Mouse (Mus musculus) embryonic facial prominence, embryonic 14.5 days (tissue): ENCODE results near the gene Fam222a. TPM values are rescaled to one million over a fixed set of nuclear protein-coding genes. Genes with fewer than 3 reads are reported as not detected.

Source experiments
- ATAC-seq: fragments of 200-750 bp; cut with Nextera tagmentation; 2 replicates; pipeline ENCODE4 v1.8.0; 2017; ENCODE audit warnings: low read depth, moderate number of reproducible peaks, moderate TSS enrichment
- DNase-seq: peaks from one replicate; pipeline ENCODE4 v3.0.0-alpha.2; 2015; ENCODE audit warnings: low spot score
- H3K27ac ChIP-seq: fragments of 300-500 bp; sonication (generic); replicated peaks from 2 replicates; pipeline ENCODE4 v1.5.1; 2014; ENCODE audit warnings: low read depth, mild to moderate bottlenecking, low read length, moderate library complexity
- H3K27me3 ChIP-seq: fragments of 300-500 bp; sonication (generic); replicated peaks from 2 replicates; pipeline ENCODE4 v1.6.1; 2014; ENCODE audit warnings: low read length; ENCODE audit not compliant: control insufficient read depth, insufficient read depth
- H3K36me3 ChIP-seq: fragments of 300-500 bp; sonication (generic); 2 replicates; pipeline ENCODE4 v1.6.1; 2014; ENCODE audit warnings: low read length, mixed read lengths; ENCODE audit not compliant: control insufficient read depth, insufficient read depth
- H3K4me1 ChIP-seq: fragments of 300-500 bp; sonication (generic); 2 replicates; pipeline ENCODE4 v1.6.1; 2014; ENCODE audit warnings: antibody characterized with exemption, low read length; ENCODE audit not compliant: control insufficient read depth, insufficient read depth
- H3K4me2 ChIP-seq: fragments of 300-500 bp; sonication (generic); 2 replicates; pipeline ENCODE4 v1.6.1; 2014; ENCODE audit warnings: low read depth, mild to moderate bottlenecking, low read length, moderate library complexity, mixed read lengths
- H3K4me3 ChIP-seq: fragments of 300-500 bp; sonication (generic); 2 replicates; pipeline ENCODE4 v1.5.1; 2014; ENCODE audit warnings: low read depth, mild to moderate bottlenecking, low read length
- H3K9ac ChIP-seq: fragments of 300-500 bp; sonication (generic); 2 replicates; pipeline ENCODE4 v1.6.1; 2014; ENCODE audit warnings: low read depth, mild to moderate bottlenecking, low read length, moderate library complexity, mixed read lengths
- H3K9me3 ChIP-seq: fragments of 300-500 bp; sonication (generic); 2 replicates; pipeline ENCODE4 v1.6.1; 2016; ENCODE audit warnings: low read length; ENCODE audit not compliant: control insufficient read depth
- WGBS: fragments of 180-500 bp; shearing (Covaris S2); extraction: QIAGEN DNeasy Blood & Tissue Kit; methylation state at CpG from one replicate; pipeline ENCODE4 v1.1.7; 2014; 5-methylcytosine and 5-hydroxymethylcytosine counted together
- polyA plus RNA-seq: library from polyadenylated mRNA; unstranded; fragments of >200 nt; fragmentation: Nextera tagmentation; extraction: Ambion mirVana; gene quantifications from 2 replicates; pipeline ENCODE4 v1.2.1, GENCODE M21; 2014

The Fam222a gene
- polyA plus RNA-seq, 1 experiment from 2014 or later = 1.4 TPM

GRCm38 (mm10) chr5:114638769-114639644, 71.2 kb downstream of the Fam222a start:
- no peak overlapping the region for H3K27ac ChIP-seq

GRCm38 (mm10) chr5:114639645-114639957, 71.8 kb downstream of the Fam222a start:
- peak; percentile 66 for ATAC-seq
- Histone ChIP-seq H3K36me3 (no peaks in the 10 kb centered on the region), H3K27me3 (no peaks in the 10 kb centered on the region), H3K9me3 (no peaks in the 10 kb centered on the region), H3K4me3 (no peak overlapping the region; the same call in 1 of the 2 replicates), H3K4me2 (peak overlapping the region; percentile 39), H3K27ac (no peak overlapping the region), H3K9ac (no peak overlapping the region), H3K4me1 (peaks cover 4% of the 10 kb centered on the region; the same call in 1 of the 2 replicates)
- no peak for DNase-seq
- whole genome bisulfite sequencing = 10% methylated on average over 7 of the region's 7 CpGs

More at GRCm38 (mm10) chr5:114638769-114639644, 71.2 kb downstream of the Fam222a start:
- Histone ChIP-seq H3K4me3 (no peak overlapping the region; the same call in 1 of the 2 replicates), H3K36me3 (no peaks in the 10 kb centered on the region), H3K4me1 (peaks cover 4% of the 10 kb centered on the region; the same call in 1 of the 2 replicates), H3K4me2 (peak overlapping the region; percentile 39), H3K27me3 (no peaks in the 10 kb centered on the region), H3K9ac (peak overlapping the region; percentile 5; the same call in 1 of the 2 replicates), H3K9me3 (no peaks in the 10 kb centered on the region)
- peak; percentile 90 for DNase-seq
- peak; percentile 90 for ATAC-seq
- WGBS = 14% methylated on average over 22 of the region's 22 CpGs

GRCm38 (mm10) chr5:114640809-114641208, 73.0 kb downstream of the Fam222a start:
- no peak overlapping the region for H3K4me2 ChIP-seq
- DNase-seq = no peak
- WGBS = 82% methylated on average over 10 of the region's 10 CpGs
- ATAC-seq = no peak
- H3K36me3 ChIP-seq = no peaks in the 10 kb centered on the region
- peaks cover 4% of the 10 kb centered on the region for H3K4me1 ChIP-seq
- H3K4me3 ChIP-seq = no peak overlapping the region
- no peak overlapping the region for H3K9ac ChIP-seq
- no peaks in the 10 kb centered on the region for H3K9me3 ChIP-seq
- no peaks in the 10 kb centered on the region for H3K27me3 ChIP-seq
- no peak overlapping the region for H3K27ac ChIP-seq

GRCm38 (mm10) chr5:114644918-114645317, 77.1 kb downstream of the Fam222a start:
- peaks cover 27% of the 10 kb centered on the region for H3K4me1 ChIP-seq
- no peaks in the 10 kb centered on the region for H3K36me3 ChIP-seq
- WGBS = 32% methylated on average over 5 of the region's 6 CpGs
- H3K9ac ChIP-seq = no peak overlapping the region
- no peaks in the 10 kb centered on the region for H3K9me3 ChIP-seq
- H3K27ac ChIP-seq = no peak overlapping the region
- H3K27me3 ChIP-seq = no peaks in the 10 kb centered on the region
- no peak overlapping the region for H3K4me2 ChIP-seq
- no peak overlapping the region for H3K4me3 ChIP-seq
- ATAC-seq = peak; percentile 42; the same call in 1 of the 2 replicates
- DNase-seq = peak; percentile 61

DNA sequence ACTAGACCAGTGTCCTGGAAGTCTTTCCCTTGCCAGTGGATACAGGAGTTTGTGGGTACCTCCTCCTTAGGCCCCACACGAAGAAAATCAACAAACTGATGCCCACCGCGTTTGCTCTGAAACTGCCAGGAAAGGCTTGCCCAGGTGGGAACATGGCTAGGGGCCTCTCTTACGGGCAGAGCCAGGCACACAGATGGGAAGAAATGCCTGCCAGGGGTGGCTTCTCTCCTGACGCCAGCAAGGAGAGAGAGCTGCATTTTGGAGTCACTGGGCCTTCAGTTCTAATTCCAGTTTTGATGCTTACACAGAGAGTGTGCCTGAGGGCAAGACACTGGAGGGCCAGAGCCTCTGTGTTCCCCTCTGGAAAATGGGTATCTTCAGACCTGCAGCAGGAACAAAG, 78.1 kb downstream of the Fam222a start:
- 88% methylated on average over 5 of the region's 5 CpGs for WGBS
- H3K9ac ChIP-seq = no peak overlapping the region
- no peaks in the 10 kb centered on the region for H3K9me3 ChIP-seq
- H3K4me3 ChIP-seq = no peak overlapping the region
- ATAC-seq (no peak), DNase-seq (no peak)
- no peak overlapping the region for H3K4me2 ChIP-seq
- H3K27me3 ChIP-seq = no peaks in the 10 kb centered on the region
- H3K4me1 ChIP-seq = peaks cover 36% of the 10 kb centered on the region
- no peak overlapping the region for H3K27ac ChIP-seq
- no peaks in the 10 kb centered on the region for H3K36me3 ChIP-seq

DNA sequence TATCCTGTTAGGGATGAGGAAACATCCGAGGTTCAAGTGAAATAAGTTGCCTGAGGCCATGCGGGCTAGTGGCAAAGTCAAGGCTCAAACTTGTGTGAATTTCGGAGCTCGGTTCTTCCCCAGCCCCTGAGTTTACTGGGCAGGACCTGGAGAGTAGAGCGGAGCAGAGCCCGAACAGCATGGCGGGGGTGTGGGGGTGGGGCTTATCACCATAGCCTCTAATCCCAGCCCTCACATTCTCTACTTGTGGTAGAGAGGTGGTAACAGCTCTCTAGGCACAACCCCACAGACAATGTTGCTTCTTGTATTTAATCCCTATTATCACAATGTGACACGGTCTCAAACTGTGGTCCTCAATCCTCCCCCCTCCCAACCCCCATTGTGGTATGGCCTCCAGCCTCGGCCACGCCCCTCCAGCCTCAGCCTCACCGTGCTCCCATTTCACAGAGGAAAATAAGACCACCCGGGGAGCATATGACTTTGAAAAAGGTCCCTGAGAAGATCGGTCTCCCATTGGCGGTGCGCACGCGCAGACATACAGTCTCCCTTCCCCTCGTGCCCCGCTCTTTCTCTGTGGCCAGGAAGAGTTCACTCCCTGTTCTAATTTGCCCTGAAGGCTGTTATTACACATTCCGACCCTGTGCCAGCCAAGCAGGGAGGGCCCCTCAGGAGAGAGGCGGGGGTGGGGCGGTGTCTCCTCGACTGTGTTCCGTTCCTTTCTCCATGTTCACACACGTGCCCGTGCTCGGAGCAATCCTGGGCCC, 79.6 kb downstream of the Fam222a start:
- H3K4me3 ChIP-seq = peak overlapping the region; percentile 30
- peak overlapping the region; percentile 62 for H3K4me2 ChIP-seq
- no peaks in the 10 kb centered on the region for H3K36me3 ChIP-seq
- H3K27me3 ChIP-seq = no peaks in the 10 kb centered on the region
- peak overlapping the region; percentile 22 for H3K9ac ChIP-seq
- peaks cover 42% of the 10 kb centered on the region for H3K4me1 ChIP-seq
- peak; percentile 86 for ATAC-seq
- H3K27ac ChIP-seq = peak overlapping the region; percentile 69
- peak; percentile 92 for DNase-seq
- 2% methylated on average over 24 of the region's 27 CpGs for WGBS
- H3K9me3 ChIP-seq = no peaks in the 10 kb centered on the region

DNA sequence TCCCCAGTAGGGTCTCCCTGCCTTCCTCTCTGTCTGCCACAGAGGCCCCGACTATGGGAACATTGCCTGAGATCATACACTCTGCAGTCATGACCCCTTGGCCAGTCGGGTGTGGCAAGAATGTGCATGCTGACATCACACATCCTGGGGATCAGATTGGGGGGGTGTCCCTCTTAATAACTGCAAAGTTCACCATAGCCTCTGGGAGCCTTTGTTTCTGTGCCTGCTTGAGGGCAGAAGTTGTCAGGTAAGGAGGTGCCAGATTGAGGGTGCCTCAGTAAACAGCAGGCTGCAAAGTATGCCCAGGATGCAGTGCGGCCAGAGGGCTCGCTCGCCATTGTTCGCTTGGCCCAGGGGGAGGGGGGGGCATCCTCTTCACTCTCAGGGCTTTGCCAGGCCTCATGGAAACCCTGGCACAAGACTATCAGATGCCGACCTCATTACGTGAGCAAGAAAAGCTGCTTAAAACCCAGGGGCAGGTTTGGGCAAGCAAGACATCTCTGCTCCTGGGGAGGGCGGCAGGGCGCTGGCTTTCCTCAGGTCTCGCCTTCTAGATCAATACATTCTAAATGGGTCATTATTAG, 81.0 kb downstream of the Fam222a start:
- no peaks in the 10 kb centered on the region for H3K27me3 ChIP-seq
- H3K27ac ChIP-seq = peak overlapping the region; percentile 69
- 0 out of 2 replicates have a peak overlapping the region, but pooled peaks have one; percentile 22 for H3K9ac ChIP-seq
- H3K4me1 ChIP-seq = peaks cover 42% of the 10 kb centered on the region
- H3K4me3 ChIP-seq = no peak overlapping the region
- no peak for DNase-seq
- no peak for ATAC-seq
- H3K4me2 ChIP-seq = no peak overlapping the region
- no peaks in the 10 kb centered on the region for H3K36me3 ChIP-seq
- no peaks in the 10 kb centered on the region for H3K9me3 ChIP-seq
- 68% methylated on average over 11 of the region's 11 CpGs for WGBS

DNA sequence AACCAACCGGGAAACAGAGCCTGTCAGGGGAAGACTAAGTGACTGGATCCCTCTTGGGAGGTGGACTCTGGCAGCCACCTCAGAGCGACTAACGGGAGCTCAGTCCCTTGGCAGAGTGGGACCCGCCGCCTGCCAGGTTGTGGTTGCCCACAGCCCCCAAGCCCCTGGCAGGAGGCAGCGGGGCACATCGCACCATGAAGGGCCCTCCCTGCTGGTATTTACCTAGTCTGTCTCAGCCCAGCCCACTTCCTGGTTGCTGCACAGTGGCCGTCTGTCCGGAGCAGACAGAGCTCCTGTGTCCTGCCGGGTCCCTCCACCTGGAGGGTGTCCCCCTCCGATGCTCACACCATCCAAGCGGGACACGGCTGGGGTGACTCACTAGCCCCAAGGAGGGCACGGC, 83.2 kb downstream of the Fam222a start:
- 18% methylated on average over 12 of the region's 14 CpGs for WGBS
- no peak for DNase-seq

More for the DNA sequence above, 83.2 kb downstream of the Fam222a start:
- no peaks in the 10 kb centered on the region for H3K9me3 ChIP-seq
- peak overlapping the region; percentile 20; the same call in 1 of the 2 replicates for H3K4me2 ChIP-seq
- no peak; the same call in 1 of the 2 replicates for ATAC-seq
- no peaks in the 10 kb centered on the region for H3K36me3 ChIP-seq
- H3K4me1 ChIP-seq = peaks cover 42% of the 10 kb centered on the region
- no peak overlapping the region; the same call in 1 of the 2 replicates for H3K9ac ChIP-seq
- H3K27ac ChIP-seq = no peak overlapping the region; the same call in 1 of the 2 replicates
- H3K27me3 ChIP-seq = no peaks in the 10 kb centered on the region
- H3K4me3 ChIP-seq = no peak overlapping the region
